Mouse (Mus musculus) CH12.LX (cell line): ENCODE measurements at regions not wholly inside any gene's neighbourhood (a gene's known extent, or its start where the extent isn't known, plus 50 kb on each side); places are given as distances from the start of the nearest gene placed in this dataset.

Experiments
- DNase-seq: peaks from one replicate; pipeline ENCODE4 v3.0.0-alpha.2; 2013; ENCODE audit errors: extremely low read depth
- H3K27ac ChIP-seq: 2 replicates; pipeline ENCODE4 v1.5.1; 2012; ENCODE audit warnings: low read depth, mild to moderate bottlenecking, control low read depth, moderate library complexity; ENCODE audit not compliant: insufficient read depth
- H3K27me3 ChIP-seq: replicated peaks from 2 replicates; pipeline ENCODE3; 2012; ENCODE audit warnings: inconsistent platforms
- H3K36me3 ChIP-seq, 2 experiments: replicated peaks in 1 of 2; 2 replicates each; pipeline versions ENCODE3 to v1.6.1; 2012; ENCODE audit warnings: inconsistent platforms in 1 of 2, low read length in 1 of 2, mild to moderate bottlenecking in 1 of 2, mixed read lengths in 1 of 2, moderate library complexity in 1 of 2; ENCODE audit not compliant: control insufficient read depth in 1 of 2, insufficient read depth in 1 of 2
- H3K4me1 ChIP-seq, 2 experiments: 2 replicates each; pipeline ENCODE4 v1.6.1; 2012; ENCODE audit warnings: inconsistent platforms in 1 of 2, moderate library complexity in 1 of 2; ENCODE audit not compliant: insufficient read depth in 2 of 2, control insufficient read depth in 1 of 2
- H3K4me2 ChIP-seq: 2 replicates; pipeline ENCODE4 v1.6.1; 2012; ENCODE audit warnings: low read depth, mild to moderate bottlenecking, control low read depth; ENCODE audit not compliant: poor library complexity, insufficient read depth, severe bottlenecking
- H3K4me3 ChIP-seq, 3 experiments: fragments of 150-350 bp in 1 of 3; sonication (generic) in 1 of 3; replicated peaks in 1 of 3; 2 replicates each; pipeline versions ENCODE3 to v1.5.1; 2011 to 2012; ENCODE audit warnings: low read depth in 2 of 3, low read length in 2 of 3, mild to moderate bottlenecking in 2 of 3, moderate library complexity in 2 of 3, control low read depth in 1 of 3, improper control_type of control experiment in 1 of 3, inconsistent platforms in 1 of 3, mixed read lengths in 1 of 3; ENCODE audit not compliant: poor library complexity in 1 of 3
- H3K79me2 ChIP-seq: replicated peaks from 2 replicates; pipeline ENCODE4 v1.6.1; 2012; ENCODE audit warnings: mild to moderate bottlenecking, moderate library complexity; ENCODE audit not compliant: control insufficient read depth, poor library complexity, insufficient read depth, severe bottlenecking; ENCODE audit errors: extremely low read depth
- H3K9ac ChIP-seq: 2 replicates; pipeline ENCODE4 v1.6.1; 2012; ENCODE audit warnings: low read depth, mild to moderate bottlenecking, control low read depth, moderate library complexity; ENCODE audit not compliant: insufficient read depth
- H3K9me3 ChIP-seq: replicated peaks from 2 replicates; pipeline ENCODE3; 2012; ENCODE audit warnings: low read length, inconsistent platforms, mixed read lengths
- BHLHE40 ChIP-seq: IDR thresholded peaks from 2 replicates; pipeline ENCODE4 v1.6.1; 2011; ENCODE audit warnings: mild to moderate bottlenecking, low read depth, low read length, improper control_type of control experiment
- CHD1 ChIP-seq: IDR thresholded peaks from 2 replicates; pipeline ENCODE4 v1.6.1; 2012; ENCODE audit warnings: low read depth, low read length, improper control_type of control experiment, inconsistent platforms
- CHD2 ChIP-seq: IDR thresholded peaks from 2 replicates; pipeline ENCODE4 v1.6.1; 2011; ENCODE audit warnings: low read length, improper control_type of control experiment
- E2F4 ChIP-seq: IDR thresholded peaks from 2 replicates; pipeline ENCODE4 v1.6.1; 2011; ENCODE audit warnings: low read depth, low read length, improper control_type of control experiment; ENCODE audit not compliant: insufficient replicate concordance
- ELF1 ChIP-seq: IDR thresholded peaks from 2 replicates; pipeline ENCODE4 v1.6.1; 2014; ENCODE audit warnings: low read depth, mild to moderate bottlenecking, inconsistent platforms, low read length, improper control_type of control experiment
- EP300 ChIP-seq: IDR thresholded peaks from 2 replicates; pipeline ENCODE4 v1.6.1; 2011; ENCODE audit warnings: low read length, improper control_type of control experiment
- ETS1 ChIP-seq: conservative IDR thresholded peaks from 2 replicates; pipeline ENCODE4 v1.6.1; 2012; ENCODE audit warnings: low read depth, mild to moderate bottlenecking, inconsistent platforms, low read length, improper control_type of control experiment, moderate library complexity
- GABPA ChIP-seq: IDR thresholded peaks from 2 replicates; pipeline ENCODE4 v1.6.1; 2012; ENCODE audit warnings: low read depth, low read length, improper control_type of control experiment, inconsistent platforms; ENCODE audit not compliant: insufficient replicate concordance
- HCFC1 ChIP-seq: IDR thresholded peaks from 2 replicates; pipeline ENCODE4 v1.6.1; 2012; ENCODE audit warnings: low read depth, mild to moderate bottlenecking, inconsistent platforms, low read length, improper control_type of control experiment
- JUN ChIP-seq: IDR thresholded peaks from 2 replicates; pipeline ENCODE4 v1.6.1; 2011; ENCODE audit warnings: low read depth, mild to moderate bottlenecking, low read length, improper control_type of control experiment, moderate library complexity; ENCODE audit not compliant: insufficient read depth
- MAZ ChIP-seq: IDR thresholded peaks from 2 replicates; pipeline ENCODE4 v1.6.1; 2012; ENCODE audit warnings: low read depth, mild to moderate bottlenecking, inconsistent platforms, low read length, improper control_type of control experiment, moderate library complexity
- MEF2A ChIP-seq: IDR thresholded peaks from 2 replicates; pipeline ENCODE4 v1.6.1; 2014; ENCODE audit warnings: low read depth, mild to moderate bottlenecking, inconsistent platforms, low read length, improper control_type of control experiment, borderline replicate concordance
- MXI1 ChIP-seq: IDR thresholded peaks from 2 replicates; pipeline ENCODE4 v1.6.1; 2011; ENCODE audit warnings: mild to moderate bottlenecking, low read depth, low read length, improper control_type of control experiment
- NELFE ChIP-seq: IDR thresholded peaks from 2 replicates; pipeline ENCODE4 v1.6.1; 2011; ENCODE audit warnings: low read depth, low read length, improper control_type of control experiment
- POLR2AphosphoS2 ChIP-seq: IDR thresholded peaks from 2 replicates; pipeline ENCODE4 v1.6.1; 2011; ENCODE audit warnings: low read depth, low read length, improper control_type of control experiment
- RAD21 ChIP-seq: IDR thresholded peaks from 2 replicates; pipeline ENCODE4 v1.6.1; 2011; ENCODE audit warnings: low read depth, mild to moderate bottlenecking, low read length, improper control_type of control experiment, moderate library complexity
- RCOR1 ChIP-seq: conservative IDR thresholded peaks from 2 replicates; pipeline ENCODE4 v1.6.1; 2012; ENCODE audit warnings: low read depth, mild to moderate bottlenecking, inconsistent platforms, low read length, improper control_type of control experiment
- TBP ChIP-seq: conservative IDR thresholded peaks from 2 replicates; pipeline ENCODE4 v1.6.1; 2011; ENCODE audit warnings: low read depth, low read length, improper control_type of control experiment
- TCF12 ChIP-seq: IDR thresholded peaks from 2 replicates; pipeline ENCODE4 v1.6.1; 2014; ENCODE audit warnings: low read depth, mild to moderate bottlenecking, inconsistent platforms, low read length, improper control_type of control experiment
- USF2 ChIP-seq: conservative IDR thresholded peaks from 2 replicates; pipeline ENCODE4 v1.6.1; 2011; ENCODE audit warnings: low read depth, low read length, improper control_type of control experiment
- ZC3H11A ChIP-seq: IDR thresholded peaks from 2 replicates; pipeline ENCODE4 v1.6.1; 2012; ENCODE audit warnings: low read depth, mild to moderate bottlenecking, inconsistent platforms, low read length, improper control_type of control experiment
- ZKSCAN1 ChIP-seq: IDR thresholded peaks from 2 replicates; pipeline ENCODE4 v1.6.1; 2012; ENCODE audit warnings: low read depth, inconsistent platforms, low read length, improper control_type of control experiment, borderline replicate concordance
- ZMIZ1 ChIP-seq: IDR thresholded peaks from 2 replicates; pipeline ENCODE4 v1.6.1; 2012; ENCODE audit warnings: low read depth, mild to moderate bottlenecking, inconsistent platforms, low read length, improper control_type of control experiment
- dilution Hi-C: fragments of 300-500 bp; cut with MboI; formaldehyde crosslinking; loops from 2 replicates; pipeline ENCODE4 v1.14.3; 2020; ENCODE audit warnings: low sequenced_read_pairs; ENCODE audit not compliant: extremely low pct_unique_long_range_greater_than_20kb, extremely low pct_ligation_motif_present
- in situ Hi-C: fragments of 300-500 bp; cut with MboI; formaldehyde crosslinking; loops from 3 replicates; pipeline ENCODE4 v1.14.3; 2019; ENCODE audit warnings: low sequenced_read_pairs, low pct_ligation_motif_present, low pct_unique_long_range_greater_than_20kb, mixed read lengths

DNA sequence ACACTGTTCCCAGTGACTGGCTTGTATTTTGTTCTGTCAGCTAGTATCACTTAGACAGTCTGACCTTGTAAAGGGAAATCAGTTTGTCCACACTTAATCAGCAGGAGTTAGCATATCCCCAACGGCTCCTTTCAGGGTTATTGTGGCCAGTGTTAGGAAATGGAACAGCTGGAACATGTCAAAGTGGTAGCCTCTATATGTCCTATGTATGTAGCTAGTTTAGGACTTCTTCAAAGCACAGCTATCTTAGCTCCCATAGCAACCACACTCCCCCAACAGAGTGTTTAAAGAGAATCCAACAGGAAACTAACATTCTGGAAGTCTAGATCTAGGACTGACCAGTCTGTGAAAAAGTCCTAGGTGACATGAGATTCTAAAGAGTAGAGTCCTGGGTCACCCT is 72.6 kb downstream of the Gm21897 start:
- no peaks in the 10 kb centered on the region for H3K79me2 ChIP-seq
- in situ Hi-C loops, result no loop called here
- no peak overlapping the region for H3K4me2 ChIP-seq
- dilution Hi-C loops, result no loop called here
- no peak overlapping the region for H3K4me3 ChIP-seq
- peaks cover 3 to 4% of the 10 kb centered on the region in 2 experiments; a peak in 2 of 4 replicates for H3K4me1 ChIP-seq
- no peak overlapping the region for H3K9ac ChIP-seq
- DNase-seq, result no peak
- H3K36me3 ChIP-seq, result no peaks in the 10 kb centered on the region
- H3K27me3 ChIP-seq, result no peaks in the 10 kb centered on the region
- no peak for TF ChIP-seq MAZ
- no peak for TF ChIP-seq MXI1
- TF ChIP-seq ZMIZ1, result no peak
- TF ChIP-seq ELF1, result no peak
- TF ChIP-seq GABPA, result no peak
- TF ChIP-seq ZKSCAN1, result no peak
- TF ChIP-seq CHD2, result no peak
- no peak for TF ChIP-seq TBP
- TF ChIP-seq RAD21, result no peak
- no peak for TF ChIP-seq HCFC1
- no peak for TF ChIP-seq CHD1
- TF ChIP-seq EP300, result no peak
- no peak for TF ChIP-seq ETS1
- no peak for TF ChIP-seq E2F4
- no peak for TF ChIP-seq MEF2A
- no peak for TF ChIP-seq TCF12
- no peaks in the 10 kb centered on the region for H3K9me3 ChIP-seq
- H3K27ac ChIP-seq, result no peak overlapping the region

DNA sequence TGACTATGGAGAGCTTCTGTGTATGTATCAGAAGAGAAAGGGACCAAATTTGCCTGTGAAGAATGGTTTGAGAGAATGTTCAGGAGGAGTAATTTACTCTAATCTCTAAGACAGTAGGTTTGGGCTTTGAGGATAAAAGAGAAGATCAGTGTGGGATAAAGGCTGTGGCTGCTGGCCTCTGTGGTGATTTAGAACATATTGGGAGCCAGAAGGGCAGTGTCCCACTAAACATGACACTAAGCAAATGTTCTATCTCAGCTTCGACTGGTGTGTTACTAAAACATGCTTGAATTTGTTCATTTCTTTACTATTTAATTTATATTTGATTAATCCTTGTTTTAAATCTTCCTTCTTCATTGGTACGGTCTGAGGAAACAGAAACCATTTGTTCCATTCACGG is 113.1 kb downstream of the Gm21897 start:
- H3K4me2 ChIP-seq, result no peak overlapping the region
- no peak for DNase-seq
- dilution Hi-C loops, result no loop called here
- no peaks in the 10 kb centered on the region for H3K9me3 ChIP-seq
- no peaks in the 10 kb centered on the region for H3K4me1 ChIP-seq
- no peaks in the 10 kb centered on the region for H3K79me2 ChIP-seq
- H3K27me3 ChIP-seq, result no peaks in the 10 kb centered on the region
- no peak overlapping the region for H3K27ac ChIP-seq
- H3K36me3 ChIP-seq, result no peaks in the 10 kb centered on the region
- no peak overlapping the region for H3K9ac ChIP-seq
- TF ChIP-seq RCOR1 (no peak), USF2 (no peak), BHLHE40 (no peak), HCFC1 (no peak), RAD21 (no peak), NELFE (no peak), ZC3H11A (no peak), POLR2AphosphoS2 (no peak), JUN (no peak)
- no peak overlapping the region for H3K4me3 ChIP-seq
- in situ Hi-C loops, result no loop called here
